Comparison of ENCODE assay signal across 8 mouse cellular contexts in genomic region chr4:149255277-149256270, GRCm38 (mm10). TPM values are rescaled to one million over a fixed set of nuclear protein-coding genes. Genes with fewer than 3 reads are reported as not detected.
A peak's percentile ranks its signal among the peaks of the same experiment; 100 is the strongest.
DNase-seq lines count a peak whose midpoint lies in the region; ATAC-seq lines count a peak whose summit lies in the region.

No protein-coding gene starts in this region.

- no peak overlapping the region for H3K9ac ChIP-seq in limb, embryonic 13.5 days
- no peak overlapping the region for H3K9ac ChIP-seq in embryonic facial prominence, embryonic 14.5 days (ENCODE audit: low read depth, low read length)
- no peak overlapping the region for H3K9ac ChIP-seq in hindbrain, embryonic 16.5 days (ENCODE audit: low read depth, low read length)

- no peak overlapping the region for H3K4me3 ChIP-seq in limb, embryonic 13.5 days
- H3K4me3 ChIP-seq in limb, embryonic 10.5 days: no peak overlapping the region
- H3K4me3 ChIP-seq in embryonic facial prominence, embryonic 14.5 days (ENCODE audit: low read depth, low read length): no peak overlapping the region
- no peak overlapping the region for H3K4me3 ChIP-seq in hindbrain, embryonic 16.5 days (ENCODE audit: low read length)

- no peak overlapping the region; the same call in 1 of the 2 replicates for H3K27ac ChIP-seq in limb, embryonic 13.5 days
- H3K27ac ChIP-seq in limb, embryonic 10.5 days: no peak overlapping the region
- peak overlapping the region; percentile 28 for H3K27ac ChIP-seq in embryonic facial prominence, embryonic 14.5 days (replicated peaks; ENCODE audit: low read depth, low read length)
- H3K27ac ChIP-seq in hindbrain, embryonic 16.5 days (ENCODE audit: low read depth, low read length): peak overlapping the region; percentile 68

- H3K4me2 ChIP-seq in limb, embryonic 13.5 days (replicated peaks): no peak overlapping the region
- H3K4me2 ChIP-seq in embryonic facial prominence, embryonic 14.5 days (ENCODE audit: low read depth, low read length): no peak overlapping the region
- H3K4me2 ChIP-seq in hindbrain, embryonic 16.5 days (ENCODE audit: low read length): no peak overlapping the region

- H3K9me3 ChIP-seq in limb, embryonic 13.5 days: no peaks in the 10 kb centered on the region
- H3K9me3 ChIP-seq in limb, embryonic 10.5 days (replicated peaks): no peaks in the 10 kb centered on the region
- H3K9me3 ChIP-seq in embryonic facial prominence, embryonic 14.5 days (ENCODE audit: control insufficient read depth, low read length): no peaks in the 10 kb centered on the region
- no peaks in the 10 kb centered on the region for H3K9me3 ChIP-seq in hindbrain, embryonic 16.5 days (ENCODE audit: control insufficient read depth, low read length)

- H3K36me3 ChIP-seq in limb, embryonic 13.5 days: peaks cover 67% of the 10 kb centered on the region
- H3K36me3 ChIP-seq in limb, embryonic 10.5 days: peaks cover 70% of the 10 kb centered on the region
- H3K36me3 ChIP-seq in embryonic facial prominence, embryonic 14.5 days (ENCODE audit: control insufficient read depth, insufficient read depth, low read length): peaks cover 82% of the 10 kb centered on the region
- peaks cover 17% of the 10 kb centered on the region for H3K36me3 ChIP-seq in hindbrain, embryonic 16.5 days (ENCODE audit: control insufficient read depth, insufficient read depth, low read length)

- no peak for DNase-seq in limb, embryonic 10.5 days (ENCODE audit: low spot score)
- peak; percentile 79 for DNase-seq in embryonic facial prominence, embryonic 14.5 days (ENCODE audit: low spot score)
- DNase-seq in retina, postnatal 1 day: peak; percentile 79
- no peak for DNase-seq in layer of hippocampus, adult 8-10 months (ENCODE audit: low spot score in 2 of 2)
- DNase-seq in cerebellum, adult 11 months: no peak
- no peak for DNase-seq in urinary bladder, postnatal 36 days (ENCODE audit: low spot score in 2 of 2)

- H3K4me1 ChIP-seq in limb, embryonic 13.5 days: peaks cover 9% of the 10 kb centered on the region; the same call in 1 of the 2 replicates
- no peaks in the 10 kb centered on the region for H3K4me1 ChIP-seq in limb, embryonic 10.5 days
- H3K4me1 ChIP-seq in embryonic facial prominence, embryonic 14.5 days (ENCODE audit: control insufficient read depth, insufficient read depth, low read length): no peaks in the 10 kb centered on the region
- peaks cover 7% of the 10 kb centered on the region for H3K4me1 ChIP-seq in hindbrain, embryonic 16.5 days (ENCODE audit: control insufficient read depth, insufficient read depth, low read depth, low read length)

- 48% methylated on average over 13 of the region's 13 CpGs for WGBS in limb, embryonic 13.5 days
- 73% methylated on average over 13 of the region's 13 CpGs for WGBS in limb, embryonic 10.5 days
- 49% methylated on average over 13 of the region's 13 CpGs for WGBS in embryonic facial prominence, embryonic 14.5 days
- 9% methylated on average over 13 of the region's 13 CpGs for WGBS in hindbrain, embryonic 16.5 days

- H3K27me3 ChIP-seq in limb, embryonic 13.5 days: no peaks in the 10 kb centered on the region
- no peaks in the 10 kb centered on the region for H3K27me3 ChIP-seq in limb, embryonic 10.5 days (ENCODE audit: low read depth, poor library complexity, severe bottlenecking)
- no peaks in the 10 kb centered on the region for H3K27me3 ChIP-seq in embryonic facial prominence, embryonic 14.5 days (replicated peaks; ENCODE audit: control insufficient read depth, insufficient read depth, low read length)
- H3K27me3 ChIP-seq in hindbrain, embryonic 16.5 days (replicated peaks; ENCODE audit: control insufficient read depth, insufficient read depth, low read length): no peaks in the 10 kb centered on the region

- peak; percentile 24; the same call in 1 of the 2 replicates for ATAC-seq in limb, embryonic 13.5 days (ENCODE audit: low FRiP score, low read depth)
- ATAC-seq in embryonic facial prominence, embryonic 14.5 days (ENCODE audit: low read depth): peak; percentile 84; the same call in 1 of the 2 replicates
- peak; percentile 84 for ATAC-seq in hindbrain, embryonic 16.5 days

RNA-seq across cellular contexts. Expression of gene Kif1b, which starts 51.9 kb away (rescaled TPM):
- polyA plus RNA-seq in limb, embryonic 13.5 days (2015; fragmentation: Nextera tagmentation; extraction: Ambion mirVana): 49.2 and 50.2 TPM in 2 replicates
- 31.4 and 38.2 TPM in 2 replicates for polyA plus RNA-seq in limb, embryonic 10.5 days (2016; fragmentation: Nextera tagmentation; extraction: Ambion mirVana)
- polyA plus RNA-seq in embryonic facial prominence, embryonic 14.5 days (2014; fragmentation: Nextera tagmentation; extraction: Ambion mirVana): 59.9 and 67.2 TPM in 2 replicates
- 99.4 and 119 TPM in 2 replicates for polyA plus RNA-seq in hindbrain, embryonic 16.5 days (2015; fragmentation: Nextera tagmentation; extraction: Ambion mirVana)
- 100 to 1,000 TPM; 401 to 453 (median 422) TPM for total RNA-seq in layer of hippocampus, adult 8-10 months (2022)

Comparison
In these comparisons a context has a peak if more than half of its experiments do, and no peak if none do; other contexts are left out.
1. ATAC-seq: peak in every context shown above with its lines; median percentile 84 in embryonic facial prominence, embryonic 14.5 days; 84 in hindbrain, embryonic 16.5 days; 24 in limb, embryonic 13.5 days.
2. H3K27ac ChIP-seq: peak in embryonic facial prominence, embryonic 14.5 days (single experiment) and hindbrain, embryonic 16.5 days (single experiment); none in limb, embryonic 13.5 days (single experiment) and limb, embryonic 10.5 days (single experiment).
3. DNase-seq: peak in embryonic facial prominence, embryonic 14.5 days (single experiment) and retina, postnatal 1 day (single experiment); none in limb, embryonic 10.5 days (single experiment), layer of hippocampus, adult 8-10 months (0 of 2), cerebellum, adult 11 months (single experiment) and urinary bladder, postnatal 36 days (0 of 2).